Mouse (Mus musculus): Measurements from ENCODE around the gene Ephb3. TPM values are rescaled to one million over a fixed set of nuclear protein-coding genes. Genes with fewer than 3 reads are reported as not detected.
"Not testable (repeated sequence)": the region's sequence is repeated elsewhere in the genome, so short reads cannot be mapped to it uniquely, and the experiment has no call there.

Ephb3 gene
- 13.7 and 16.1 TPM in 2 replicates for polyA plus RNA-seq (2012; rRNA removed)

DNA sequence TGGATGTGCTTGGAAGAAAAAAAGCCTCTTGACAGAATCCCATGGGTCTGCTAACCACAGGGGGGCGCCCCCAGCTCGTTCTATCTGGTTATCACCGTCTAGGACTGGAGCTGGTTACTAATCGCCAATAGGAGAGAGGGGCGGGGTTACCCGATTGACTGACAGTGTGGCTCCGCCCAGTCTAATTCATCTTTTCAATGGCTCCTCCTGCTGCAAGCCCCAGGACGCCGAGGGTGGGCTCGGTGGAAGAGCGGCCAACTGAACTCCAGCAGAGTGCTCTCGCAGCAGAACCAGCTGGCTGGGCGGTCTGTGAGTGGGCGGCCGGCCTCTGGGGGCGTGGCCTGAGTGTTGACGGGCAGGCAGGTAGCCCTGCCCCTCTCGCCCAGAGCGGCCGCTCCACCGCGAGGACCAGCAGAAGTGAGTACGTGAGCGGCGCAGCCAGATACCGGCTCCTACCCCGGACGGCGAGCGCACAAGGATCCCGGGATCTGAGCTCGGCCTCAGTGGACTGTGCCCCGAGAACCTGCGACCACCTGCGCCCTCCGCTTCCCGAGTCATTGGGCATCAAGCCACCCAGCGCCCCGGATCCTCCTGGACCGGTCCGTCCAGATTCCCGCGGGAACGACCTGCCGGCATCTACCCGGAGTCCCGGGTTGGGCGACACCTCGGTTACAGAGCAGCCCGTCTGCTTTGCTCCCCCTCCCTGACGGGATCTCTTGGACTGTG lies at the start of gene Ephb3:
TSS of gene Ephb3 (plus strand) at position 389 of the 726 bp plus-strand sequence.
- peak; percentile 99 for DNase-seq (ENCODE audit: low read depth, low spot score)
- WGBS, result under 1% methylated on average over 51 of the region's 51 CpGs

GRCm38 (mm10) chr16:21156261-21156660 lies 48.3 kb upstream of the Ephb3 start:
- DNase-seq (ENCODE audit: low read depth, low spot score), result not testable (repeated sequence)

GRCm38 (mm10) chr16:21159226-21159625 lies 45.3 kb upstream of the Ephb3 start:
- not testable (repeated sequence) for DNase-seq (ENCODE audit: low read depth, low spot score)
- WGBS, result 41% methylated on average over 1 of the region's 1 CpGs

- 78% methylated on average over 3 of the region's 3 CpGs for WGBS
- DNase-seq (ENCODE audit: low read depth, low spot score), result not testable (repeated sequence)
Observed at GRCm38 (mm10) chr16:21163423-21163822, 41.1 kb upstream of the Ephb3 start.

- WGBS, result 18% methylated on average over 17 of the region's 19 CpGs
- DNase-seq (ENCODE audit: low read depth, low spot score), result not testable (repeated sequence)
Observed at GRCm38 (mm10) chr16:21165343-21166220, 39.0 kb upstream of the Ephb3 start.

- 90% methylated on average over 13 of the region's 13 CpGs for WGBS
Observed at GRCm38 (mm10) chr16:21168730-21169129, 35.8 kb upstream of the Ephb3 start.

DNA sequence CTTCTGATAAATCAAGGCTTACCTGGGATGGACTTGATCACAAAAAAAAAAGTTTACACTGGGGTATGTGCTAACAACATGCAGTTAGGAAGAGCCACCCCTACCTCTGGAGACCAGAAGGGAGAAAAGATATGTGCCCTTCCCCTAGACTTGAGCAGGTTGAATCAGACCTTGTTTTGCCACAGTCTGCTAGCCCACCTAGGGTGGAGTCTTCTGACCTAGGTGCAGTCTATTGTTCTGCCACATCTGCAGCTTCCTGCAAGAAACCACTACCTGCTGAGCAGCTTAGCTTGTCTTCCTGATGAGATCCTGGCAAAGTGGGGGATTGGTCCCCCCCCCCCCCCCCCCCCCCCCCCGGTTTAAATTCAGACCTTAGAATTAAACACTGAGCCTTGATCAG lies 29.3 kb upstream of the Ephb3 start:
- WGBS, result 0% methylated on average over 1 of the region's 1 CpGs
- no peak for DNase-seq (ENCODE audit: low read depth, low spot score)

More at GRCm38 (mm10) chr16:21168730-21169129, 35.8 kb upstream of the Ephb3 start:
- no peak for DNase-seq (ENCODE audit: low read depth, low spot score)

DNA sequence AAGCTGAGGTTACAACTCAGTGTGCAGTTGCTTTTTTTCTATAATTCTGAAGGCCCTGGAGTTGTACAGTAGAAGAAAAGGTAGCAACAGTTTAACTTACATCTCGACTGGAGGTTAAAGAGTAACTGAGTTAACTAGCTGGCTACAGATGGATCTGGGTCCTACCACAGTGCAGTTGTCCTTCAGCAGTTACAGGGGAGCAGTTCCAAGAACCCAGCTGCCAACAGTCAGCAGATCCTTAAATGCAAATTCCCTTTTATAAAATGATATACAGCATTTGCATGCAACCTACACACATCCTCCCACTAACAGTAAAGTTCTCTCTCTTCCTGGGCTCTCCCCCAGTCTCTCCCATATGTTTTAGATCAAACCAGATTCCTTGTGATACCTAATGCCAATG lies 22.4 kb upstream of the Ephb3 start:
- 46% methylated on average over 1 of the region's 1 CpGs for WGBS
- no peak for DNase-seq (ENCODE audit: low read depth, low spot score)

DNA sequence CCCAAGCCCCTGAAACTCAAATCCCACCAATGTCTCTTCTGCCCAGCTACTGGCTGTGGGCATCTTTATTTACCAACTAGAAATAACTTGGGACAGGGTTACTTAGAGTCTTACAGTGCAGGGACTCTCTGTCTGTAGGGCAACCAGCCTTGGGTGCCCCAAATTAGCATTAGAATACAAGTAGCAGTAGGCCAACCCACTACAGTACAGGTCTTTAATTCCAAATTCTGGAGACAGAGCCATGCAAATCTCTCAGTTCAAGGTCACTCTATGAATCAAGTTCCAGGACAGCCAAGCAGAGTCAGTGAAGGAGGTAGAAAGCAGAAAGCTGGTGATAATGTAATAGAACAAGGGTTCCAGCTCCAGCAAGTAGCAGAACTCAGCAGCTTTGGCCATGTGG lies 19.9 kb upstream of the Ephb3 start:
- no peak for DNase-seq (ENCODE audit: low read depth, low spot score)

DNA sequence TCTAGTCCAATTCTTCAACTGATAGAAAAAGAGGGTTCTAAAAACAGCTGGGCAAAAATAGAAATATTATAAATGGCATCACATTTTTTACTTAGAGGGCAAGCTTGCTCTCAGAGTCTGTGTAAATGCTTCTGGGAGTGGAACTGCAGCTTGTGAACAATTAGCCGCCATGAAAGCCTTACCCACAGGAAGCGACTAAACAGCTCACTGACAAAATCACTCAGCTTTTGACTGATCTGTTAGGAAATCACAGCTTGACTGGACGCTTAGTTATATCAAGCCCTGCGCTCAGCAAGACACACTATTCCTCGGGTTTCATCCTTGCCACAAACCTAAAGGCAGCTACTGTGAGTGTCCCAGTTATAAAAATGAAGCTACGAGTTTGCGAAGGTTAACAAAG lies 17.0 kb upstream of the Ephb3 start:
- no peak for DNase-seq (ENCODE audit: low read depth, low spot score)
- 72% methylated on average over 7 of the region's 7 CpGs for WGBS

DNA sequence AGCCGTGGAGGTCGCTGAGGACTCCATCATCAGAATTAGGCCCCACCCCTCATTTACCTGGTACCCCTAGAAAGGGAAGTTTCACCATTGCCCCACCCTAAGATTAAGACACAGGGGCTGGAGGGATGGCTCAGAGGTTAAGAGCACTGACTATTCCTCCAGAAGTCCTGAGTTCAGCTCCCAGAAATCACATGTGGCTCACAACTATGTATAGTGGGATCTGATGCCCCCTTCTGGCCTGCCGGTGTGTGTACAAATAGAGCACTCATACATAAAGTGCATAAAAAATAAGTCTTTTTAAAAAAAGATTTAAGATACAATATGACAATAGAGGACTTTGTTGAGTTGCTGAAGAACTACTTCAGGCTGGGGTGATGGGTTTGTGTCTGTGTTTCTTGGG lies 16.2 kb upstream of the Ephb3 start:
- WGBS, result 76% methylated on average over 3 of the region's 3 CpGs
- DNase-seq (ENCODE audit: low read depth, low spot score), result no peak

DNA sequence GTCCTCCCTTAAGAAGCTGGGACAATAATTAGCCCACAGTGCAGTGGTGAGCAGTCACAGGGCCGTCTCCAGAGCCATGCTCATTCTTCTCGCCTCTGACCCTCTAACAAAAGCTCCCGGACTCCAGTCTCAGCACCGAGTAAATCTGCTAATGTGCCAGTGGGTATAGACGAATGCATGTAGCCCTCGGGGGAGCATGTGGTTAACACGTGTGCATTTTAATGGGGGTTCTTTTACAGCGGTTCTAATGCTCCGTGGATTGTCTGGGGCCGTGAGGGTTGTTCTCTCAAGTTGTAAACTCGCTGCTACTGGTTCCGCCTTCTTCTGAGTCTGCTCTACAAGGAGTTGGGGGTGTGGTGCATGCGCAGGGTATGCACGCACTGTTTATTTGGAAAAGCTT lies 13.0 kb upstream of the Ephb3 start:
- WGBS, result 65% methylated on average over 14 of the region's 14 CpGs
- no peak for DNase-seq (ENCODE audit: low read depth, low spot score)

DNA sequence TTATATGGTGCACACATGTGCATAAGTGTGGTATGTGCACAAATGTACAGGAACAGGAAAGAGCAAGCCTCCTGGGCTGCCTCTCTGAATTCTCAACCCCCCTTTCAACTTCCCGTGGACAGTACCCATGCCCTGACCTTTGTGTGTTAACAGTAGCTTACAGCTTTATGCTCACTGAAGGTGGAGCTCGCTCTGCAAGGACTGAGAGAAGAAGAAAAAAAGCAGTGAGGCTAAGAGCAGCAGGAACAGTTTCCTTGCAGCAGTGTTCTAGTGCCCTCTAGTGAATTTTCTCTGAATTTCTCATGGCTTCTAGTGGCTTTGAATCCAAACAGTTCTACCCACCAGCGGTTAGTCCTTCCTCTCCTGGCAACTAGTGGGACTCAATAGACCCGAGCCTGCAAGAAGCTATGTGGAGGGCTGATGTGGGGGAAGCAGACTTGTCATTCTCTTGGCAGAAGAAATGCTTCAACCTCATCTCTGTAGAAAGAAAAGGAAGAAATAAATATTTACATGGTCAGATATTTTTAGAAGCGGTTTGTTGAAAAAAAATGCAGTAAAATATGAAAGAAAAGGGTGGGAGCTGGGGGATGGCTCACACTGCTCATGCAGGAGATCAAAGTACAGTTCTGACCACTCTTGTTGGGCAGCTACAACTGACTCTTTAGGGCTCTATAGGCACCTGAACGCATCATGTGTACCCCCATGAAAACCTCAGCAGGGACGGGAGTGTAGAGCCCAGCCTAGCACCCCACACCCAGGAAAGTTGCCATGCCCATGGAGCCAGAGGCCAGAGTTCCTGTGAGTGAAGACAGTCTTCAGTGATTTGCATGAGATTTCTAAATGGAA lies 11.8 kb upstream of the Ephb3 start:
- DNase-seq (ENCODE audit: low read depth, low spot score), result no peak
- WGBS, result 28% methylated on average over 7 of the region's 7 CpGs

DNA sequence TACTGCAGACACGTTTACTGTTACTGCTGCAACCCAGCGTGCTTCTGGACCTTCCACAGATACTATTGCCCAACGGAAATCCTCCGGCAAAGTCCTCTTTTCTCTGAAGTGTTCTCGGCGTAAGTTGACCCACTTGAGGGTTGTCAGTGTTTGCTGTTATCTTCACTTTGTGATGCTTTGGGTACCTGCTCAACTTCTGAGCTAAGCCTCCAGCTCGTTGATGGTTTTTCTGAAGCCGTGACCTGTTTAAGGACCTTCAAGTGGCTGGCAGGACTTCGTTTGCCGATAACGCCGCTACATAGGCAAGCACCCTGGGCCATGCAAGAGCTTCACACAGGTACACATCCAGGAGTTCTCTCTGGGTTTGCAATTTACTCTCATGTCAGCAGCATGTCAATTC lies 10.4 kb upstream of the Ephb3 start:
- DNase-seq (ENCODE audit: low read depth, low spot score), result no peak
- WGBS, result 94% methylated on average over 12 of the region's 12 CpGs

DNA sequence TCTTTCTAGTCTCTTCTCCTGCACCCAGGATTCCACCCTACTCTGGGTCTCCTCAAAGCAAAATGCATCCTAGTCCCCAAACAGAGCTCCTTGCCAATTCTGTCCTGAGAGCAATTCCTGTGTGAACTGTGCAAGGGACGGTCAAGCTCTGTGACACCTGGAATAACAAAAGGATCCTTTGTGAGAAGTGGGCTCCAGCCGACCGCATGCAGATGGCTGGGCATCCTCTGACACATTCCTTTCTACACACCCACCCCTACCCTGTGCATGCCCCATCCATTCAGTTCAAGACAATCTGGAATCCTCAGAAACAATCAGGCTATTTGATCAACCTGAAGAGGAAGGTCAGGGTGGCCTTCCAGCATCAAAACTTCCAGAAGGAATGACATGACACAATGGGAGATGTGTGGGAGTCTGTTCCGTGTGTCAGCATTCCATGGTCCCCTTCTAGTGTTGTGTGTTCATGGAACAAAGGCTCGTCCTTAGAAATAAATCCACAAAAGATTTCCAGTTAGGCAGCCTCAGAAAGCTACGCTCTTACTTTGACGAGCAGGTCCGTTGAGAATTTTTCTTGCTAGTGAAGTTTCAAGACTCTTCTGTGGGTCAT lies 9.2 kb upstream of the Ephb3 start:
- WGBS, result 90% methylated on average over 8 of the region's 8 CpGs
- DNase-seq (ENCODE audit: low read depth, low spot score), result no peak

GRCm38 (mm10) chr16:21196576-21196975 lies 8.0 kb upstream of the Ephb3 start:
- no peak for DNase-seq (ENCODE audit: low read depth, low spot score)
- WGBS, result 70% methylated on average over 3 of the region's 3 CpGs

DNA sequence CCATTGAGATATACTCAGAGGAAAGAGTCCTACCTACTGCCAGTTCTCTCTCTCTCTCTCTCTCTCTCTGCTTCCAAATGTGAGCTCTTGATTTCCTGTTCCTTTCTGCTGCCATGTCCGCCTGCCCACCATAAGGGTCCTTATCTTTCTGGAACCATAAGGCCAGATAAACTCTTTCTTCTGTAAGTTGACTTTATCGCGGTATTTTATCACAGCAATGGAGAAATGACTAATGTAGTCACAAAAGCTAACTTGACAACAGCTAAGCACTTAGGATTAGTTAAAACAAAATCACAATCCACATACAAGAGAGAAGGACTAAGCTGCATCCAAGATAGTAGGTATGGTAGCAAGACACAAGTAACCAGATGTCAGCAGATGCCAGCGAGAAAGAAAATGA lies 7.0 kb upstream of the Ephb3 start:
- DNase-seq (ENCODE audit: low read depth, low spot score), result no peak
- WGBS, result 86% methylated on average over 4 of the region's 4 CpGs

- 90% methylated on average over 7 of the region's 7 CpGs for WGBS
- DNase-seq (ENCODE audit: low read depth, low spot score), result no peak
Observed at GRCm38 (mm10) chr16:21198006-21198405, 6.5 kb upstream of the Ephb3 start.

- WGBS, result 3% methylated on average over 1 of the region's 1 CpGs
- DNase-seq (ENCODE audit: low read depth, low spot score), result no peak
Observed at GRCm38 (mm10) chr16:21198529-21198928, 6.0 kb upstream of the Ephb3 start.

DNA sequence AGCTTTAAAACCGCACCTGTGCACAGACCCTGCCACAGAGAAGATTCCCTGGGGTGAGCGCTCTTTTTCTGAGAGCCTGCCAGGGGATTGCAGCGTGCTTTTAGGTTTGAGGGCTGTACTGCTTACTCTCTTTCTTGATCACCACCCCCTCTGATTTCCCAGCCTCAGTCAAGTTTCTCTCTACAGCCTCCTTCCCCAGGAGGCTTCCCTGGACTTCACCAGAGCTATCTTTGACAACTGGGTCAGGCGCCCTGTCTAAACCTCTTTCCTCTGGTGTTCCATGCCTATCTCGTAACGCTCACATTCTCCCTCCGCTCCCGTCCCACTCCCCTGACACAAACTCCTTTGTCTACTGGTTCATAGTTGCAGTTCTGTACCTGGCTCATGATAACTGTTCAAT lies 5.1 kb upstream of the Ephb3 start:
- 87% methylated on average over 8 of the region's 8 CpGs for WGBS
- DNase-seq (ENCODE audit: low read depth, low spot score), result no peak

Measured in large intestine, adult 2 months (tissue).